Mouse (Mus musculus): ENCODE results near the gene Fmo3.

The Fmo3 gene

DNA sequence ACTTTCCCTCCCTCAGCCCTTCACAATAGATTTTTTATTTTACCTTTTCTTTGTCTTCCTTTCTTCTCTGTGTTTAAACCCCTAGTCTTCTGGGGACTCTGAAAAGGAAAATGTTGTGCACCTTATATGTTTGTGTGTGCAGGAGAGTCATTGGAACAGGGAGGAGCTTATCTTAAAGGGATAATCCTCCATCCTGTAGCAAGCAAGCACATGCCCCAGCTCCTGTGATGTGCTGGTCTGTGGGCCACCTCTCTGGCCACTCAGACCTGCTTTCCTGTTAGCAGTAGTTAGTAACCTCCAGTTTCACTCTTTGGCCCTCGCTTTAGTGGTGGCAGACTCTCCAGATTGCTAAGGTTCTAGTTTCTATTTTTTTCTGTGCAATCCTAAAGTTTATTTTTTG is at the start of gene Fmo3:
Gene Fmo3 (minus strand): TSS at position 101 of the 400 bp plus-strand sequence.
- DNase-seq (ENCODE audit: low spot score in 2 of 2) = no peak

DNA sequence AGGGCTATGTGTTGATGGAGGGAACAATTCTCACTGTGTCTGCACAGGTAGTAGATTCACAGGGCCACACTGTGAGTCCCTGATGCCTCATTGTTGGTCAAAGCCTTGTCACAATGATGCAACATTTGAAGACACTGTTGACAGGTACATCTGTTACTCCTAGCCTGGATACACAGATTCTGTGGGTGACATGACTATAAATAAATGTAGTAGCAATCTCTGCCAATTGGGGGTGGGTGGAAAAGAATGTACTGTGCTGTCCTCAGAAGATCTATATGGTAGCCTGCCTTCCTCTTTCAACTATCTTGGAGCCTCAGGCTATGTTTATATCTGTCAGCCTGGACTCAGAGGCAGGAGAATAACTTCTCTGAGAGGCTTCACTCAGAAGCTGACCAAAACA is 38.7 kb upstream of the Fmo3 start:
- peak; percentile 6 to 30 for DNase-seq (ENCODE audit: low spot score in 2 of 2)

DNA sequence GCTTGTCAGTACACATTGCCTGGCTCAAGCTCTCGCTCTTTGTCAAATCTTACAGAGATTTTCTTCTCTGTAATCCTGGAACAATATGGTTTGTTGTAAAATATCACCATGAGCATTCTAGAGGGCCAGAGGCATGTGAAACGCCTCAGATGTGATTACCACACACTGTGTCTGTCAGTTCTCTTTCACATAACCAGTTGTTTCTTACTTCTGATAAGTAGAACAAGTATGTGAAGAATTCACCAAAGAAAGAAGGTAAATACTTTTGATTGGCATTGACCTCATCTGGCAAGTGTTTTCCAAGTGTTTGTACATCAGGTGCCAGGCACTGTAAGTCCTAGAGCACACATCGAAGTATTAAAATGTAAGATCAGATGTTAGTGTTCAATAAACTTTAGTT is 24.9 kb upstream of the Fmo3 start:
- DNase-seq (ENCODE audit: low spot score in 2 of 2) = no peak

DNA sequence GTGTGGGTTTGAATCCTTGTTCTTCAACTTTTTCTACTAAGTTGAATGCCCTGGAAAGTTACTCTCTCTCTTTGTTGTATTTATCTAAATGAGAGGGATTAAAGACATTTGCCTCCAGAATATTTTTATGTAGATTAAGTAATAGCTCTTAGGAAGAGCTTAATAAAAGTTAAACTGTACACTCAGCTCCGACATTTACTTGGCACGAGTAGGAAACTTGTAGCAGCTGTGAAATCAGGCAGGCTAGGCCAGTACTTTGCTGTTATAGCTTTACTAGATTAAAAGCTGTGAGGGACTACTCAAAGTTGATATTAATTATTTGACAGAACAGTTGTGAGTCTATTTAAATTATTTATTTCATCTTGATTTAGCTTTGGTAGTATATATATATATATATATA is 19.2 kb upstream of the Fmo3 start:
- no peak for DNase-seq (ENCODE audit: low spot score in 2 of 2)

DNA sequence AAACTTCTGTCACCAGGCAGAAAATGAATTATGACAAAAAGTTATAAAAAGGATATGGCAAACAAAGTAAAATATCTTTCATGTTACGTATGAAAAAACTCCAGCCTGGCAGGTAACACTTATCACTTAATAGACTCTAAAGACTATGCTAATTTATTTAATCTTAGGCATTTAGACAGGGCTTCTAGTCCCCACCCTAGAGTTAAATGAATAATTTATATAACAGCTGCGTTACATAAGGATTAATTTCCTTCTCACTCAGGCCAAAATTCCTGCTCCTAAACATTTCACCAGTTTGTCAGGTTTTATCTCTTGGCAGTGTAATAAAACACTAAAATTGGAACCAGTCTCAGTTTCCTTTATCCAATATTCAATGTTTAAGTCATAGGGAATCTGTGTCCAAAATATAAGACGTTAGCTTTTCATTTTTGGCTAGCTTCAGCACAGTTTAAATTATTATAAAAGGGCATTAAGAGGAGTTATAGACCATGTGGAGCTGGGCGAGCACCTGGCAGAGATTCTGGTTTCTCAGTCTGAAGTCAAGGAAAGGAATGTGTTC is 17.0 kb upstream of the Fmo3 start:
- no peak for DNase-seq (ENCODE audit: low spot score in 2 of 2)

DNA sequence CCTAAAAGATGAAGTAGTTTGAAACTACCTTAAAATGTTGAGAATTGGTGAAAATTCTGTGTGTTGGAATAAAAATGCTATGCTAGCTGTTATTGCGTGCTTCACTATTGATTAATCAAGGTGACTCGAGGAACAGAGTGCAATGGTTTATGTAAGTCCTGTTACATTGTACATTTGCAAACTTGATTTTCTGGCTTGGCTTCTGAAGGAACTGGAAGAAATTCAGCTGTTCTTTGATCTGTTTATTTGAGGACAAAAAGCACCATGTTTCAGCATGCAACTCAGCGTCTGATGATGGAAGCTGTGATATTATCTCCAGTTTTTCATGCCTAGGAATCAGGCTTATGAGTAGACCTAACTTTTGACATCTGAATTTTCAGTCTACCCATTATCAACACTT is 3.2 kb upstream of the Fmo3 start:
- DNase-seq (ENCODE audit: low spot score in 2 of 2) = no peak

DNA sequence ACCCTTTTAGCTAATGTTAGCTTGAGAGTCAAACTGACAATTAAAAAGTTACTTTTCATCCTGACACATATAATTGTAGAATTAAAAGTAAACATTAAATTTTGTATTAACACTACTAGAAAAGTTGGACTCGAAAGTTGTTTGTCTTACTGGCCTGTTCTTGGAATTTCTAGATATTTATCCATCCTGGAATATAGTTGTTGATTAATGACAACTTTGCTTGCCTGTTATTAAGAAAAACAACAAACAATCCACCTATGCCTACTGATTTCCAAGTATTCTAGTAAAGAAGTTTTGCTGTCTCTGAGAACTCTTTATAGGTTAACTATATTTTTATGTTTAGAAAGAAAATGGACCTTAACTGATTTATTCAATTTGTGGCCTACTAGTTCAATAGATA is 2.4 kb upstream of the Fmo3 start:
- no peak for DNase-seq (ENCODE audit: low spot score in 2 of 2)

DNA sequence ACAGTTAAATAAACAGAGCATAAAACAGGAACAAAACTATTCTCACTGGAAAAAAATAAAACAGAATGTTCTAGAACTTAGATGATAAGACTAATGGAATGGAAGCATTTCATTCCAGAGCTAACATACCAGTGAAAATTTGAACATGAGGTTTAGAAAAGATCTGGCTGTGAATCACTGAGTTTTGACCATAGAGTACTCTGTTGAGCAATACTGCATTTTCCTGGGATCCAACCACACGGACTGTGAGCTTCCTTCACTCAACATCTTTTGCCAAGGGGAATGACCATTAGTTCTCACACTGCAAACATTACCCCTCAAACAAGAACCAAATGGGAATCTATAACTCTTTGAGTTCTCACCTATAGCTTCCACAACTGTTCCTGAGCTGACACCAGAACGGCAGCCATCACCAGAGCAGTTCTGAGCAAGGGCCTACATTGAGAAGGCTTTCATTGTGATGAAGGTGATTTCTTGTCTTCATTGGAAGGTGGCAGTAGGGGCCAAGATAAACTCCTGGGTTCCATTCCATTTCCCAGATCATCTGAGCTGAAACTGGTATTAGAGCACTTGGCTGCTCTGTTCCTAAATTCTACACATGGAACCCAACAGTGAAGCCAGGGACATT is 1.9 kb upstream of the Fmo3 start:
- DNase-seq (ENCODE audit: low spot score in 2 of 2) = no peak

DNA sequence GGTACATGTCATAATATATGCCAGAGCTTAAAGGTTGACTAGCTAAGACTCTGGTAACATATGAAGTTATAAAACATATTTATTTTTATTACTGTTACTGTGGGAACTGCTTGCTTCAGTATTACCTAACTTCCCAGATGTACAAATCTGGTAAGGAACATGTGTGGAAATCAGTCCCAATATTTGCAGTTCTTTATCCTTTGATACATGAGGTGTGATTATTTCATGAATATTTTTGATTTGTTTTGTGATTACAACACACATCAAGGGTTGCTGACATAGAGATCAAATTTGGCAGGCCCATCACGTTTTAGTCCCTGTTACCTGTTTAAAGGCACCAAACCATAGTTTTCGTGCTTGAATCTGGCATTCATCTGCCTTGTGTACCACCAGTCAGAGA is 20.8 kb downstream of the Fmo3 start:
- no peak for DNase-seq (ENCODE audit: low spot score in 2 of 2)

DNA sequence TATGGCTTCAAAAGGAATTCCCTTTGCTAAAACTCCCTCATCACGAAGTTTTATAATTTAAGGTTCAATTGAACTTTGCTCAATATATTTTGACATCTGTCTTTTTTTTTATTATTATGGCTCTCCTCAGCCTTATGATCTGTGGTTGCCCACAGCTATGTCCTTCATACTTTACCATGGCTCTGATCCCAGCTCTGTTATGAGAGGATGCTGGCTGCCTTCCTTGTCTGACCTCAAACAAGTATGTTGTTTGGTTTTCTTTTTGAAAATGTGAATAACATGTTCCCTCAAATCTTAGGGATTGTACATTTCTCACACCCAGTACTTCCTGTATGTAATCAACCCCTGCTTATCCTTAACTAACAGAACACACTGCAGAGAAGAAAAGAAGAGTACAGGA is 26.9 kb downstream of the Fmo3 start:
- no peak for DNase-seq (ENCODE audit: low spot score in 2 of 2)

DNA sequence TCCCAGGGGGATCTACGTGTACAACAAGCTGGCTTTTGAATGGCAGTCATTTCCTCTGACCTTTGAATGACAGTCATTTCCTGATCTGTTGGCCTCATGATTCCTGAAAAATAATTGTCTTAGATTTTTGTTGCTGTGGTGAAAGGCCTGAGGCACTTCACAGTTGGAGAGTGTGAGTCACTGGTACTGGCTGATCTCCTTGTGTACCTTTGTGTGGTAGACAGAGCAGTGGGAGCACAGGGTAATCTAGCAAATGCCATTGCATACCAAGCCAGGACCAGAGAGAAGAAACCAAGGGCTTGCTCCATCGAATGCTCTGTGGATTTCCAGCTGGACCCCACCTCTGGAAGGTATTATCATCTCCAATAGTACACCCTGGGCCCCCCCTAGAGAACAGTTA is 31.2 kb downstream of the Fmo3 start:
- no peak for DNase-seq (ENCODE audit: low spot score in 2 of 2)

DNA sequence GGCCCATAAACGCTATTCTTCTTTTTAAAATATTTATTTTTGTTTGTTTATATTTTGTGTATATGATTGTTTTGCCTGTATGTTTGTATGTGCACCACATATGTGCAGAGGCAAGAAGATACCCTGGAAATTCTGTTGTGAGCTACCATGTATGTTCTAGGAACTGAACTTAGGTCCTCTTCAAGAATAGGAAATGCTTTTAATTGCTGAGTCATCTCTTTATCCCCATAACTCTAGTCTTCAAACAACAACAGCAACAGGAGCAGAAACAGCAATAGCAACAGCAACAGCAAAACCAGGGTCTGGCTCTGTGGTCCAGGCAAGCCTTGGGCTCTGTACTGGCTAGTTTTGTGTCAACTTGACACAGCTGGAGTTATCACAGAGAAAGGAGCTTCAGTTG is 34.6 kb downstream of the Fmo3 start:
- DNase-seq (ENCODE audit: low spot score in 2 of 2) = no peak

DNA sequence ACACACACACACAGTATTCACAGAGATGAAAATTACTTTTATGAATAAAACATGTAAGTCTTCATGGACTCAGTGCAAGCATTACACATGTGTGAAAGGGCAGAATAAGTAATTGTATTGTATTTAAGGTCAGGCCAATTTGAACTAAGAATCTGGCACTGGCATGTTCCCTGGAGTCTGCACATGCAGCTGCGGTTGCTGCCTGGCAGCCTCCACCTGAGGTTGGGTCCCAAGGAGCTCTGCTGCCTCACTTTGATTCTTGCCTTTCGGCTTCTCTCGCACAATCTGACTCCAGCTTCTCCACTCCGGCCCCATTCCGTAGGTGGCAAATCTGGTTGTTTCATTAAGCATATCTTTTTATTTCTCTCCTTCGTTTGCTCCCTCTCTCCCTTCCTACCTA is 36.4 kb downstream of the Fmo3 start:
- DNase-seq (ENCODE audit: low spot score in 2 of 2) = no peak

DNA sequence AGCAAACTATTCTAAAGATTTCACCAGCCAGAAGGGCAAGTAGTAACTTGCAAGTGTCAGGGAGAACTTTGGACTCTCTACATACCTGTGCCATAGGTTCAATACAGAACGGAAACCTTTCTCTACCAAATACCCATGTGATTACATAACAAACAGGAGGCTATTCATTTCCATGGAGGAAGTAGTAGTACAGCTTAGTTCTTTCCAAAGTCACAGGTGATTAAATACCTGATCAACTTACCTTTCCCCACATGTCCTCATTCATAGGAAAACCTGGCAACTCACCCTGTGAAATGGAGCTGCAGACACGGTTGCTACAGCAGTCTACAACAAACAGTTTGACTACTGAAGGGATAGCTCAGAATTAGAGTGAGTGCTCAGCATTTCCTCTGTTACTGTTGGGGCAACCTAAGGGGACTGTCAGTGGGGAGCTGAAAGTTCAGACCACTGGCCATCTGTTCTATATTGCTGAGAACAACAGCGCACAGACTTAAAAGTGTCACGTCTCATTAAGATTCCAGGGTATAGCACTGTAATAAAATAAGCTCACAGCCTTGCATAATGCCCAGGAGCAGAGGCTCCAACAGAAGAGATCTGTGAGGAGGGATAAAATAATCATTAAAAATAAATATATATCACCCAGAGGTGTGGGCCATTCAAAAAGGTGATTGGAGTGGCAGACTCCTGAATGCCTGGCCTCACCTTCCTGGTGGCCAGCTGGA is 37.3 kb downstream of the Fmo3 start:
- DNase-seq (ENCODE audit: low spot score in 2 of 2) = no peak

DNA sequence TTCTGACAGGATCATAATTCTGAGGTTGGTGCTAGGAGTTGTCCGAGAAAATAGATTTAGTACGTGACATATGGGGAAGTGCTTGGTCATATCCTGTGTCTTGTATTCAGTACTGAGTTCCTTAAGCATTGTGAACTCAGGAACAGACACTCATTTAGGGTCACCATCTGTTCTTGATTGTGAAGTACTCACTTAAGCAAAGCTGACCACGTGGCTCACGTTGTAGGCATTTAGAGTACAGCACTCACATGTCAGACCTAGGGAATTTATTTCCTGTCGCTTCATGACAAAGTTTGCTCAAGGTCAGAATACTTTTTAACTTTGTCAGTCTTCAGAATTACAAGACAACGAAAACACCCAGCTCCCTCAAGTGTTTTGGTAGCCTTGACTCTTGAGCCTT is 40.6 kb downstream of the Fmo3 start:
- no peak for DNase-seq (ENCODE audit: low spot score in 2 of 2)

DNA sequence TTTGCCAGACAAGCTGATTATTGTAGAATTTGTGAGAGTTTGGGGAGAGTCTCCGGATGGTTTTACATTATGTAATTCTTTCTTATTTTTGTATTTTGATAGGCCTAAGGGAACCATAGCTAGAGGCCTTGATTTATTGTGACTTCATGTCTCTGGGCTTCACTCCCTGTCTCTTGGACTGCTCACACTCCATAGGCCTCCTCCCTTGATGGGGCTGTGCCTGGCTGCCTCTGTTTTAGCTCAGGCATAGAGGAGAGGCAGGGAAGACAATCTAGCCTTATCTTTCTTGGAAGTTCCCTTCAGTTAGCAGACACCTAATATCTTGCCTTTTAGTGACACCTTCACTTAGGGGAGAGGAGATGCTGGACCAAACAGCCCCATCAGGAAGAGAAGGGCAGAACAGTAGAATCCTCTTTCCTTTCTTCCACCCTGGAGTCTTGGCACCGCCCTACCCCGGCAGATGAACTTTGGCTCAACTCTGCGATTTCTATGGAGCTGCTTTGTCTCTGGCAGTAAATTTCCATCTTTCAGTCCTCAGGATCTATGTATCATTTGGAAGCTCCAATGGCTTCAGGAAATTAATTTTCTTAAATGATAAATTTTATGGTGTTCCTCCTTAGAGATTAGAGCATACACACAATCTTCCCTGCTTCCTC is 45.5 kb downstream of the Fmo3 start:
- DNase-seq (ENCODE audit: low spot score in 2 of 2) = no peak

DNA sequence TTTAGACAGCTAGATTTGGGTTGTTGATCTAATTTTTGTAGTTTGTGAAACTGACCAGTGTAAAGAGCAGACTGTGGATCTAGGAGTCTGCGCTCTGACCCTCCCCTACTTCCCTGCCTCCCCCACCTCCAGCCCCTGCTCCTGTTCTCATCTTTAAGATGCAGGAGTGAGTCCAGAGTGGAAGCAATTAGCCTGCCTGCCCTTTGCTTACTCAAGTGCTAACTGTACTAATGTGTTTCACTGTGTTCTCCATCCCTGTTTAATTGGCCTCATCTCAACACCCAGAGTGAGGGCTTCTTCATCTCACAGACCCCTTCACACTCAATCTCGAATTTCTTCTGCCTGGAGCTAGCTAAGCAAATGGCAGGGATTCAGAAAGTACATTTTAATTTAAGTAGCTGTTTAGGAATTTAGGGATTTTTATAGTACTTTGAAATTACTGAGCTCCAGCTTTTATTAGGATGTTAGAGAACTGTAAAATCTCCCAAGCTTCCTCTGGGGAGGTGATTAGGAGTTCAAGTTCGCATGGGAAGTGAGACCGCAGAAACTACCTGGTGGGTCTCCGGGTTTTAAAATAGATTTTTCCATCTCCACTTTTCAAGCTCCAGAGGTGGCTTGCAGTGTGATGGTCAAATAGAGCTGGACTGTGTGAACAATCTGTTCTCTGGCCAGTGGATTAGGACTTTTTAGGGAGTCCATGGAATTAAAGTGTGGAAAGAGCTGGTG is 46.2 kb downstream of the Fmo3 start:
- no peak for DNase-seq (ENCODE audit: low spot score in 2 of 2)

DNA sequence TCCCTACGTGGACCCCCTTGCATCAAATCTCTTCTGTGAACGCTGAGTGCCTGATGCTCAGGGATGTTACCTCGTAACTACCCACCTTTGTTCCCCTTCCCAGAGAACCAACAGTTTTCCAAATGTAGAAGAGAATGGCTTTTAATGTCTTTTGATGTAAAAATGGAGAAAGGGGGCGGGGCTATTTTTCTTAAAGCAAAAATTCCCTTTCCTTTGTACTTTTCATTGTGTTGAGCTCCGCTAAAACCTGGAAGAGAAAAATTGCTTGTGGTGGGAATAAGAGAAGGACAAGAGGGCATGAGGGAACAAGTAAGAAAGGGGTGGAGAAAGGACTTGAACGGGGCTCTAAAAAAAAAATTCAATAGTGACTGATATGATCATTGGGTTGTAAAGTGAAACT is 46.9 kb downstream of the Fmo3 start, which contains the start of gene Fmo6:
Gene Fmo6 (minus strand): TSS at position 101 of the 400 bp plus-strand sequence.
- no peak for DNase-seq (ENCODE audit: low spot score in 2 of 2)

DNA sequence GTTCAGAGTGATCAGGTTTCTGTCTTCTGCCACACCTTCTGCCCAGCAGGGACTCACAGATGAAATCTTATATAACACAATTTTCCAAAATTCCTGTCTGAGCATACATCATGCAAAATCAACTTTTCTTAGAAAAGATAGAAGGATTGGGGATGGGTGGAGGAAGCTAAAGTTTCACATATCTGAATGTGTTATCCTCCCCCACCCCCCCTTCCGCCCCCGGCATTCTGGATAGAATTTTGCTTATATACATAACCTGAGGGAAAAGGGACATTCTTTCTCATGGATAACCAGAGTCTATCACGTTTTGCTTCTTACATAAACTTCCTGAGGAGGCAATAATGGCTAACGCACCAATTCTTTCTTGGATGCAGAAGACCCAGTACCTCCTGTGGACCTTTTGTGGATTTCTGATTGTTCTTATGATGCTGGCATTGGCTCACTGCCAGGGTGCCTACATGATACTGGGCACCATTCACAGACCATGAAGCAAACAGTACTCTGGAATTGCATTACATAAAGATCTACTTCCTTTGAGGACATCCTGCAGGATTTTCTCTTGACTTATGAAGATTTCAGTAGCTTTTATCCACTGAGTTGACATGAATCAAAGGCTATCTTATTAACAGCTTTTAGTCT is 49.8 kb downstream of the Fmo3 start:
- DNase-seq (ENCODE audit: low spot score in 2 of 2) = peak; percentile 7 to 20

DNA sequence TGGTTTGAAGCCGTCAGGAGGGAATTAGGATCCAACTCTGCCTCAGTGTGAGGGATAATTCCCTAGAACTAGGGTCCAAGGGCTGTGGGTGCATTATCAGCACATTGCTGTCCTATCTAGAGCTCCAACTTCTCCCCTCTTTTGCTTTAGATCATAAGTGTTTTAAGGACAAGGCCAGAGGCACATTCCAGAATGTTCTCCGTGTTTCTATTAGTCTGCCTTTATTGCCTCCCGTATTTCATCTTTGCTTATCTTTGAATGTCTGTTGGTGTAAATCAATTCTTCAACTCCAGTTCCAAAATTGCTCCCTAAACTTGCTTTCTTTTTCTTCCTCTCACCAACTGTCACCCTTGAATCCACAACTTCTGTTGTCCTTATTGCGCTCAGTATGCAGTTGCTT is 51.9 kb downstream of the Fmo3 start:
- DNase-seq (ENCODE audit: low spot score in 2 of 2) = no peak

DNA sequence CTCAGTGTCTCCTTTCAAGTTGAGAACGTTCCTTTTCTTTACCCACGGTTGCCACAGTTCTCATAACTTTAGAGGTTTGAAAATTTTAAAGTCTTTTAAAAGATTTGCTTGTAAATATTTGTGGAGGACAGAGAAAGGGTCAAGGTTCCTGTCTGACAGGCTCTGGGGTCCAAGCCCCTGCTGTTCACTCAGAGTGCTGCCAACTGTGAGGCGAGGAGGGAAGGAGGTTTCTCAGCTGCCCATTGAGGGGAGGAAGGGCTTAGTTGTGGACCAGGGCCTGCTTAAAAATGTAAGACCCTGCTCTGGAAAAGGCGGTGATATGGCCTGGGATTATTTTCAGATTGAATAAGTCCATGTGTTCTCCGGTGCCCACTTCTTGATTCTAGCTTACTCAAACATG is 52.4 kb downstream of the Fmo3 start:
- no peak for DNase-seq (ENCODE audit: low spot score in 2 of 2)
